Mouse (Mus musculus): Measurements from ENCODE around the gene Ctnnd1.

Gene Ctnnd1

DNA sequence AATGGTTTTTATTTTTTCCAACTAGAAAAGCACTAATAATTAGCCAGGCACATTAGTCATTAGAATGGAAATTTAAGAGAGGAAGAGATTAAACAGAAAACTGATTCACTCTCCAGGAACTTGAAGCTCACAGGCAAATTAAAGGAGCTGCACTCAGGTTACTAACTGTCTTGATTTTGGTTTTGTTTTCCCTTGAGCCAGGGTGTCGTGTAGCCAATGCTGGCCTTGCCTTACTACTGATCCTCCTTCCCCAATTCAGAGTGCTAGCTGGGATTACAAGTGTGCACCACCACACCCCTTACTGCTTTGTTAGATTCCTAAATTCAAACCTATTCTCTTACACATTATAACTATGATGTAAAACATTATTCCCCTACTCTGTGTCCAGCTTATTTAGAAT, 42.7 kb downstream of the Ctnnd1 start:
- no peak for DNase-seq (ENCODE audit: low read depth, low spot score)

DNA sequence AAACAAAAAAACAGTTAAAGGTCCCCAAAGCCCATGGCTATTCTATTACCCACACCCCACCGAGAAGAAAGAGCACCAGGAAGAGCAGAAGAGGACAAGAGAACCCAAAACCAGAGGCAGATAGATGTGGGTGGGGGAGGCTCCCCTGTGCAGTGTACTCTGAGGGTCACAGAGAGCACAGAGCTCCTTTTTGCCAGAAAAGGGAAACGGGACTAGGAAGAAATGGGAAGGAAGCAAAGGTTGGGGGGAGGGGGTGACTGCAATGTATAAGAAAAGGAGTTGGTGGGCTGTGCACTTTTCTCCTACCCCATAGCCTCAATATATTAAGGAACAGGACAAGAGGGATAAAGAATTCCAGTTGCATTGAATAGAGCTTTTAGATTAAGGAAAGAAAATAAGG, 49.6 kb downstream of the Ctnnd1 start:
- no peak for DNase-seq (ENCODE audit: low read depth, low spot score)

DNA sequence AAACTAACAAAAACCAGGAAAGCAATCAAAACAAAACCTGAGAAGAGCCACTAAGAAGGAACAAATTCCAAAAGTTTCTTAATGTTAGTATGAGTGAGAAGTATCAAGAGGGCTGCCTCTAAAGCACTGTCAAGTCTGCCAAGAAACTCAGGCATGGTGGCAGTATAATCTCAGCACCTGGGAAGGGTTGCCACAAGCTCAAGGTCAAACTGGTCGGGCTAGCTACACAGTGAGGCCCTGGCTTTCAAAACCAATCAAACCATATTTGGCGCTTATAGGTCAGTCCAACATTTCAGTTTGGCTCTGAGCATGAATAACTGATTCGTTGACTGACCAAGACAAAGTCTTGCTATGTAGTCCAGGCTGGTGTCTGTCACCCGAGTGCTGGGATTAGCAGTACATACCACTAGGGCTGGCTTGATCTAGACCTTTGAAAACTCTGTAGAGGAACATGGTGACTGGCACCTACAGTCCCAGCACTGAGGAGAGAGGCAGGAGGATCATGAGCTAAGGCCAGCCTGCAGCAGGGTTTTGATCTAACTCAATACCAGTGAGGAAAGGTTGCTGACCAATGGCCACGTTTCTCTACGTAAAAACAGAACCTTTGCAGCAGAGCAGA, 51.2 kb downstream of the Ctnnd1 start:
- no peak for DNase-seq (ENCODE audit: low read depth, low spot score)

DNA sequence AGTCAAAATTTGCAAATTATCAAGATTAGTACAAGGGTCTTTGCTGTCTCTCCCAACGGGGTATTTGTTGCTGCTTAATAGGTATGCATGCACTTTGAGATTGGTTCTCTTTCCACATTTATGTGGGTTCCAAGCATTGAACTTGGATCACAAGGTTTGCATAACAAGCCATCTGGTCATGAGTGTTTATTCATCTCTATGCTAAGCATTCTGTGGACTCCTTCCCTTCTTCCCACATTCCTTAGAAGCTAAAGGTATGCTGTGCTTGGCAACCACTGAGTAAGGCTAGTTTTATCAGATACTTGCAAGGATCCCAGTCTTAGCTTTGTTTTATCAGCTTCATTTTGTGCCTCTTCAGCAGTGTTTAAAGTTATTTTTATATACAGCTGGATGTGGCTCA, 53.4 kb downstream of the Ctnnd1 start:
- DNase-seq (ENCODE audit: low read depth, low spot score), result peak; percentile 52

DNA sequence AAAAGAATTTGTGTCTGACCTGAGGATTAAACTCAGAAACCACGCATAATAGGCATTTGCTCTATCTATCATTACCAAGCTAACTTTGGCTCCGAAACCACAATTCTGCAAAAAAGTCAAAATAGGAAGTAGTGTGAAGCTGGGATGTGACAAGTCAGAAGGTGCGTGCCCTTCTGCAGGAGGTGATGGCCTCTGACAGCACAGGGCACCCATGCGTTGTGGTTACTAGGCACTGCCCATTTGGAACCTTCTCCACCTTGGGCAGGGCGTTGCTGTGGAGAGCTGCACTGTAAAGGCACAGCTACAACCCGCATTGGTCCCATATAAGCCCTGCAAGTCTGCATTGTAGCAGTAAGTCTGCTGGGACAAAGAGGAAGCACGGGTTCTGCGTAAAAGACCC, 57.8 kb downstream of the Ctnnd1 start:
- no peak for DNase-seq (ENCODE audit: low read depth, low spot score)

DNA sequence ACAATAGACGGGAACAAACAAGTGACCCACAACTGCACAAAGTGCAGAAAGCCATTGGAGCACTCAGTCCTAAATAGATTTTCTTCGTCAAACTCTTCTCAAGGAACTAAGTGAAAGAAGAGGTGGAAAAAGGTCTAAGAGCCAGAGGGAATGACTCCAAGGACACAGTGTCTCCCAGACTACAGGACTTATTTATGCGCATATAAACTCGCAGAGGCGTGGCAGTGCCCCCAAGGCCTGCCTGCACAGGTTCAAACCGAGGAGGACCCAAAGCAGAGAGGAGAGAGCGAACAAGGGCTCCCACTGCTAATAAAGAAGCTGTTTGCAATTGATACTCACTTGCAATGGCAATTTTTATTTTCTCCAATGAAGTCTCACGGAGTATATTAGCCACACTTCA, 64.9 kb downstream of the Ctnnd1 start:
- no peak for DNase-seq (ENCODE audit: low read depth, low spot score)

DNA sequence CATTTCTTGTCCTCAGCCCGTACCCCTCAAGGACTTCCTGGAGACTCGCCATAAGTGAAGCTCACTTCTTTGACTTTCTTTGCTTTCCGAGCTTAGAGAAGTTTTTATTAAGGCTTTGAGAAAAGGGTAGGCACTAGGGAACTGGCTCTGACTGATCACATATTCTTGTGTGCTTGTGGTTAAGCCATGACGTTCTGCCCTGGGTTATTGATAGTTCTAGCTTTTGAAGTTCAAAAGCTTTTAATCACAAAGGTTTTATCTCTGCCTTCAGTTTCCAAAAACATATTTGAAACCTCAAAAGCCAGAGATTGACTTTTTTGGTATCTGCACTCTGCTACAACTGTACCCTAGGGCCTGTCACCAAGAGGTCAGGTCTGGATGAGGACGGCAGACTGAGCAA, 68.3 kb downstream of the Ctnnd1 start:
- no peak for DNase-seq (ENCODE audit: low read depth, low spot score)

DNA sequence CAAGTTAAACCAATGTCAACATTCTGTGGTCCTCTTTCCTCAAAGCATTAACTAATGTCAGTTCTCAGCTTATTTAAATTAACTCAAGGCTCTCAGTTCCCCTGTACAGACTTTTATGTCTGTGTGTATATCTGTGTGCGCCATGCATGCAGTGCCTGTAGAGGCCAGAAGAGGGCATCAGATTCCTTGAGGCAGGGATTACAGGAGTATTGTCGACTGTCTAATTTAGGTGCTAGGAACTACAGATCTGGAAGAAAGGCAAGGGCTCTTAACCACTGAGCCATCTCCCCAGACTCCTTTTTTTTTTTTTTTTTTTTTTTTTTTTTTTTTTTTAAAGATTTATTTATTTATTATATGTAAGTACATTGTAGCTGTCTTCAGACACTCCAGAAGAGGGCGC, 69.4 kb downstream of the Ctnnd1 start:
- no peak for DNase-seq (ENCODE audit: low read depth, low spot score)

DNA sequence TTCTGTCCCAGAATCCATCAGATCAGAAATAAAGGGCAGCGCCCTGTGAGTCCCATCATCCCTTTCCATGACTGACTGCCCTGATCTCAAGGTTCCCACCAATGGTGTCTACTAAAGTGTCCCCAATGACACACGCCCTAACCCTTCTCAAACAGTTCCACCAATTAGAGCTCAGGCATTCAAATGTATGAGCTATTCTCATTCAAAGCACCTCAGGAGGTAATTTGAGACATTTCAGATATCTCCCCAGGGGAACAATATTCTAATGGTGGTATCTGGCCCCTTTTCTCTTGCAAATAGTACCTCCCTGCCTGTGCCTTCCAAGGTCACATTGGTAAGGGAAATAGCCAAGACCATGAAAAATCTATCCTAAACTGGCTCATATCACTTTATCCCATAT, 71.3 kb downstream of the Ctnnd1 start:
- DNase-seq (ENCODE audit: low read depth, low spot score), result no peak

DNA sequence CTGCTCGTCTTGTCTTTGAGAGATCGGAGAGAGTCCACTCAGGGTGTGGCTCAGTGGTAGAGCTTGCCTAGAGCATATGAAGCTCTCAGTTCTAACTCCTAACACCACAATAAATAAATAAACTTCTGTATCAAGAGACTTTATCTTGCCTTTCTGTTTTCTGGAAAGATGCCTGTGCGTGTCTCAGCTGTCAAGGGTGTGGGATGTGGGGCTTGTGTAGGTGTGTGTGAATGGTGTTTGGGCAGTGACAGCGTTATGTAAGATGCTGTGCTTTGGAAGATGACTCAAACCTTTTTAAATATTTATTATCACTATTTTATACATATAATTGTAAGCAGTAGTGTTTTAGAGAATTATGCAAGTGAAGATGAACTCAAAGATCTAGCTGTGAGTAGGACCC, 76.4 kb downstream of the Ctnnd1 start:
- peak; percentile 83 for DNase-seq (ENCODE audit: low read depth, low spot score)

DNA sequence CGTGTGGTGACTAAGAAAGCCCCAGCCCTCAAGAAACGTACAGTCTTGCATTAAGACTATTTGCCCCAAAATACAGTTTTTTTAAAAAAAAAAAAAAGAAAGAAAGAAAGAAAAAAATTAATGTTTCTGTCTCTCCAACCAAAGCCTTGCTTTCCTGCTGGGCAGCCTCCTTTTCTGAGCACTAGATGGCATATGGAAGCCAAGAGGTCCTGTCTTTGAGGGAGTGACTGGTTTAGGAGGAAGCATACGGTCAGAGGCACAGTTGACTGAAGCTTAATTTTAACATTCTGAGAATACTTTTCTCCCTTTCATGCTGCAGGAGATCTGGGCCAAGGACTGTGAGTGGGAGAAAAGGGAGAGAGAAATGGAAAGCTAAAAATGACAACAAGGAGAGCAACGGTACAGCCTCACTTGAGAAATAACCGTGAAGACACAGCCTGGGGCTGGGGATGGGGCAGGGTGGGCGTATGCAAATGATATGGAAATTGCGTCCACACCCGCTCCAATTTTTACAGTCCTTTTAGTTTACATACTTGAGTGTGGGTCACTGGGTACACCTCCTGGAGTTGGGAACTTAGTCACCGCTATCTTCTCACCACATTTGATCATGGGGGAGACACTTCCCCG, 93.6 kb downstream of the Ctnnd1 start:
- DNase-seq (ENCODE audit: low read depth, low spot score), result peak; percentile 88

DNA sequence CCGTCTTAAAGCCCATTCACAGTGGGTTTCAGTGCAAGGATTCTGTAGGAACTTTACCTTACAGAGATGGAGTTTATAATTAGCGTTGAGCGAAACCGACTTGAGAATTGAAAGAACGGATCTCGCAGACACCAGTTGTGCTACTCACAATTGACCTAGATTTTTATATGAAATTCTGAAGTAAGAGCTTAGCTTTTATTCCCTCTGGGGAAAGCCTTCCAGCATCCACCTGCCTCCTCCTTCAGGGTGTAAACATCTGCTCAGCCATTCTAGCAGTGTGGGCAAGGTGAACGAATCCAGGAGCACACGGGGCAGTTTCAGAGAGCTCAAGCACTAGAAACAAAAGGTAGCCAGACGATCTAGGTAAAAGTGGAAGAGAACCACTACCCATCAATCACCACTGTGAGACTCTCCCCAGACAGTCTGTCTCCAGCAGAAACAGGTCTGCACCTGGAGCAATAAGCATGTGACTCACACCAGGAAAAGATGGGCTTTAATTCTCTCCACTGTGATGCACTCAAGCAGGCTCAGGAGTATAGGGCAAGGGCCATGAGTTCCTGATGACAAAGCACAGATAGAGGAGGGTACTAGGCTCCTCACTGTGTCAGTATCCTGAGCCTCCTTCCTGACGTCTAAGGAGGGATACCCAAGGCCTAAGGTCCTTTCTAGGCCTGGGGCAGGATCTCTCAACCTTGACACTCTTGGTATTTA, 99.0 kb downstream of the Ctnnd1 start:
- DNase-seq (ENCODE audit: low read depth, low spot score), result peak; percentile 61

All from brain, adult 2 months (tissue).